Mouse (Mus musculus) stomach, embryonic 16.5 days (tissue): Measurements from ENCODE around the gene Tmem269. TPM values are rescaled to one million over a fixed set of nuclear protein-coding genes. Genes with fewer than 3 reads are reported as not detected.

Source experiments
- ATAC-seq: fragments of 200-750 bp; cut with Nextera tagmentation; 2 replicates; pipeline ENCODE4 v1.8.0; 2017; ENCODE audit warnings: moderate number of reproducible peaks, moderate TSS enrichment; ENCODE audit not compliant: insufficient read depth, low FRiP score
- H3K27ac ChIP-seq: fragments of 300-500 bp; sonication (generic); 2 replicates; pipeline ENCODE4 v1.5.1; 2014; ENCODE audit warnings: low read length
- H3K27me3 ChIP-seq: fragments of 300-500 bp; sonication (generic); 2 replicates; pipeline ENCODE4 v1.6.1; 2014; ENCODE audit warnings: low read length, control low read depth, mixed read lengths; ENCODE audit not compliant: control insufficient read depth, insufficient read depth
- H3K36me3 ChIP-seq: fragments of 300-500 bp; sonication (generic); 2 replicates; pipeline ENCODE4 v1.6.1; 2014; ENCODE audit warnings: low read length; ENCODE audit not compliant: control insufficient read depth, insufficient read depth
- H3K4me1 ChIP-seq: fragments of 300-500 bp; sonication (generic); 2 replicates; pipeline ENCODE4 v1.6.1; 2014; ENCODE audit warnings: low read length, control low read depth, mixed read lengths; ENCODE audit not compliant: control insufficient read depth, insufficient read depth
- H3K4me2 ChIP-seq: fragments of 300-500 bp; sonication (generic); 2 replicates; pipeline ENCODE4 v1.6.1; 2014; ENCODE audit warnings: low read depth, low read length, mixed read lengths
- H3K4me3 ChIP-seq: fragments of 300-500 bp; sonication (generic); replicated peaks from 2 replicates; pipeline ENCODE4 v1.5.1; 2014; ENCODE audit warnings: mild to moderate bottlenecking, low read length
- H3K9ac ChIP-seq: fragments of 300-500 bp; sonication (generic); 2 replicates; pipeline ENCODE4 v1.6.1; 2014; ENCODE audit warnings: low read length
- H3K9me3 ChIP-seq: fragments of 300-500 bp; sonication (generic); replicated peaks from 2 replicates; pipeline ENCODE4 v1.6.1; 2016; ENCODE audit warnings: low read length, control low read depth; ENCODE audit not compliant: control insufficient read depth
- WGBS: fragments of 180-500 bp; shearing (Covaris S2); extraction: QIAGEN DNeasy Blood & Tissue Kit; methylation state at CpG from one replicate; pipeline ENCODE4 v1.1.7; 2014; 5-methylcytosine and 5-hydroxymethylcytosine counted together
- polyA plus RNA-seq: library from polyadenylated mRNA; unstranded; fragments of >200 nt; fragmentation: Nextera tagmentation; extraction: Ambion mirVana; gene quantifications from 2 replicates; pipeline ENCODE4 v1.2.1, GENCODE M21; 2015

Gene Tmem269
- polyA plus RNA-seq, 1 experiment from 2014 or later = 0.10 TPM

GRCm38 (mm10) chr4:119242571-119242970 is 24.6 kb upstream of the Tmem269 start:
- no peak overlapping the region for H3K9ac ChIP-seq
- H3K27me3 ChIP-seq = no peaks in the 10 kb centered on the region
- no peak overlapping the region for H3K4me3 ChIP-seq
- H3K4me1 ChIP-seq = peaks cover 7% of the 10 kb centered on the region
- no peak overlapping the region for H3K4me2 ChIP-seq
- no peak overlapping the region for H3K27ac ChIP-seq
- no peaks in the 10 kb centered on the region for H3K9me3 ChIP-seq
- ATAC-seq = no peak
- no peaks in the 10 kb centered on the region for H3K36me3 ChIP-seq
- 89% methylated on average over 12 of the region's 12 CpGs for WGBS

- Histone ChIP-seq H3K4me2 (no peak overlapping the region), H3K36me3 (no peaks in the 10 kb centered on the region), H3K27me3 (no peaks in the 10 kb centered on the region), H3K9me3 (no peaks in the 10 kb centered on the region), H3K4me3 (no peak overlapping the region), H3K27ac (no peak overlapping the region), H3K4me1 (0 out of 2 replicates have a peak, but pooled peaks cover 5% of the 10 kb centered on the region), H3K9ac (no peak overlapping the region)
- no peak for ATAC-seq
- 84% methylated on average over 14 of the region's 14 CpGs for WGBS
Observed at GRCm38 (mm10) chr4:119241664-119242063, 23.6 kb upstream of the Tmem269 start.

DNA sequence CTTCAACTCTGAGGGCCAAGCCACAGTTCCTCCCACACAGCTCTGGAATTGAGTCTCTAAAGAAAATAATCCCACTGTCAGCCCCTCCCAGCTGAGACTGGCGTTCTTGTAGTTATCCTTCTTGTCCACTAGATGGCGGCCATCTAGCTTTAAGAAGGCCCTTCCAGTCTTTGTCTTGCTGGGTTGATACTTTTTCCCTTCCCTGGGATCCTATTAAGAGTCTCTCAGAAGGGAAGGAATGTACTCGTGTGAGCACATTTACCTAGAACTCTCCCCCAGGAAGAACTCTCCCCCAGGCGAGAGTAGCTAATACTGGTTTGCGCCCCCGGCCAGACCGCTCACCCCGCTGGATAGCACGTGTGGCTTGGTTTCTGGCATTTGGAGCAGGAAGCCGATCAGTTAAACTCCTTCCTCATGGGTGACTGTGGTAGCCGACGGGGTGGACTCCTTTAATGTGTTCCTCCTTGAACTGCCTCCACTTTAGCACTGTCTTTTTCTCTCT is 21.2 kb upstream of the Tmem269 start:
- Histone ChIP-seq H3K4me2 (peak overlapping the region; percentile 36; the same call in 1 of the 2 replicates), H3K36me3 (no peaks in the 10 kb centered on the region)
- WGBS = 32% methylated on average over 12 of the region's 12 CpGs

GRCm38 (mm10) chr4:119238661-119239060 is 20.6 kb upstream of the Tmem269 start:
- Histone ChIP-seq H3K4me1 (peaks cover 13% of the 10 kb centered on the region; the same call in 1 of the 2 replicates), H3K4me2 (no peak overlapping the region), H3K27ac (peak overlapping the region; percentile 49; the same call in 1 of the 2 replicates), H3K36me3 (no peaks in the 10 kb centered on the region), H3K9ac (no peak overlapping the region), H3K27me3 (no peaks in the 10 kb centered on the region), H3K9me3 (no peaks in the 10 kb centered on the region), H3K4me3 (no peak overlapping the region)
- ATAC-seq = no peak
- WGBS = 68% methylated on average over 3 of the region's 3 CpGs

More for the DNA sequence above, 21.2 kb upstream of the Tmem269 start:
- Histone ChIP-seq H3K4me3 (peak overlapping the region; percentile 11), H3K9ac (peak overlapping the region; percentile 67), H3K27me3 (no peaks in the 10 kb centered on the region), H3K27ac (peak overlapping the region; percentile 49), H3K9me3 (no peaks in the 10 kb centered on the region), H3K4me1 (peaks cover 13% of the 10 kb centered on the region; the same call in 1 of the 2 replicates)
- peak; percentile 67; the same call in 1 of the 2 replicates for ATAC-seq

DNA sequence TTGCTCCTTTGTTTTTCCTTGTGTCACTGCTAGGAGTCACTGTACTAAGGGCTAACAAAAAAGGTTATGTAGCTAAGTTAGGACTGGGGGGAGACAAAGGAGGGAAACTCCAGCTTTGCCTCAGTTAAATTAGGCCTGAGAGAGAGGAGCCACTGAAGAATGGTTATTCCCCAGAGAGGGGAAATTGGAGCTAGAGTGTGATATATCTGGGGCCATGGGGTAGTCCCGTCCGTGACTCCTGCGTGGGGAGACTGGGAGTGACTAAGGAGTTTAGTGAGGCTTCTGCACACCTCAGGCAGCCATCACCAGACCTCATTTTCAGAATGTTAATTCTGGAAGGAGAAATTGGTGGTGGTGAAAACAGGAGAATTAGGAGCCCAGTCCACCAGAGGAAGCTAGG is 16.3 kb upstream of the Tmem269 start:
- no peaks in the 10 kb centered on the region for H3K9me3 ChIP-seq
- peak overlapping the region; percentile 69 for H3K4me2 ChIP-seq
- peak overlapping the region; percentile 76; the same call in 1 of the 2 replicates for H3K27ac ChIP-seq
- H3K27me3 ChIP-seq = no peaks in the 10 kb centered on the region
- ATAC-seq = no peak
- 71% methylated on average over 3 of the region's 3 CpGs for whole genome bisulfite sequencing
- peaks cover 12% of the 10 kb centered on the region; the same call in 1 of the 2 replicates for H3K4me1 ChIP-seq
- H3K4me3 ChIP-seq = peak overlapping the region; percentile 87
- H3K9ac ChIP-seq = peak overlapping the region; percentile 80; the same call in 1 of the 2 replicates
- no peaks in the 10 kb centered on the region for H3K36me3 ChIP-seq

DNA sequence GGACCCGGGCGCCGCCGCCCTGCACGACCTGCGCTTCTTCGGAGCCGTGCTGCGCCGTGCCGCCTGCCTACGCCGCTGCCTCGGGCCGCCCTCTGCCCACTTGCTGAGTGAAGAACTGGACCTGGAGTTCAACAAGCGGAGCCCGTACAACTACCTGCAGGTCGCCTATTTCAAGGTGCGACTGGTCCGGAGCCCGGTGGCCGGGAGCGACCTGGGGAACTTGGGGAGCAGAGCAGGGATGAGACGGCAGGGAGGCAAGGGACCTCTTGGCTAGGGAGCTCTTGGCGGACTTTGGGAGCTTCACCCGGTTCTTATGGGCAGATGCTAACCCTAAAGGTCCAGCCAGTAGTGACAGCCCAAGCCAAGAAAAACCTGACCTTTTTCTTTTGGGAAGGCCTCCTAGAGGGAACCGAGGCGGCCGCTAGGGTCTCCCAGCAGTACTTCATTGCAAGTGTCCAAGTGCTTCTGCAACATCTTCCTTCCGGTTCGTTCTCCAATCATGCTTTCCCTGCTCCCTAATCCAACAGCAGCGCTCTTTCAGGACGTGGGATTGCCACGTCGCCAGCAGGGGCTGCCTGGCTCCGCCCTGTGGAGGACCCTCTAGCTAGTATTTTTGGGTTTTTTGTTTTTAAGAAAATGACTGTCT is 15.4 kb upstream of the Tmem269 start:
- under 1% methylated on average over 36 of the region's 36 CpGs for WGBS

DNA sequence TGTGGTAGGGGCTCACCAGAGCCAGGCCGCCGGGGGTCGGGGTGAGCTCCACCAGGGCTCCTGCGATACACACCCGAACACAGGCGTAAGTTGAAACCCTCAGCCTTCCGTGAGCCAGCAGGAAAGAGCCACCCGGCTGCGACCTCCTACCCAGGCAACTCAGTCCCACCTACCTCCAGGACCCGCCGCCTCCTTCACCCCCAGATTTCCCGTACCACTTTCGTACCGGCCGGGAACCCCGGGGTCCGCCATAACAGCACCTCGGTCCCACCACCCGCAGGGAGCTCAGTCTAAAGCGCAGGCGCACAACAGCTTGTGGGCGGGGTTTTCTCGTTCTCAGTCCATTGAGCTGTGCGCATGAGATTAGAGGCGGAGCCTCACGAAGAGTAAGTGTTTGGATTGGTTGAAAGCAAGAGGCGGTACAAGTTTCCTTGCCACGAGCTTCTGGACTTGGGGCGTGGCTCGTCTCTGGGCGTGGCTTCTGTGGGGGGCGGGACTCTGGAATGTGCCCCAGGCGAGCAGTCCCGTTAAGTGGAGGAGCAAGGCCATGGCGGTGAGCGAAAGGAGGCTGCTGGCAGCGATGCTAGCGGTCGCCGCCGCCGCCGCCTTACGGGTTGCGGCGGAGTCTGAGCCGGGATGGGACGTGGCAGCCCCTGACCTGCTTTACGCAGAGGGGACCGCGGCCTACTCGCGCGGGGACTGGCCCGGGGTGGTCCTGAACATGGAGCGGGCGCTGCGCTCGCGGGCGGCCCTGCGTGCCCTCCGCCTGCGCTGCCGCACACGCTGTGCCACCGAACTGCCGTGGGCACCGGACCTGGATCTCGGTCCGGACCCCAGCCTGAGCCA is 14.6 kb upstream of the Tmem269 start, which contains the start of the genes AU022252 and P3h1:
Gene AU022252 (minus strand): TSS at position 303 of the 846 bp plus-strand sequence.
Gene P3h1 (plus strand): TSS at position 506 of the 846 bp plus-strand sequence.
- ATAC-seq = peak; percentile 98
- H3K27ac ChIP-seq = peak within 1 kb of the TSS; percentile 76
- H3K9me3 ChIP-seq = no peaks in the 10 kb centered on the region
- H3K4me2 ChIP-seq = peak within 1 kb of the TSS; percentile 69
- H3K27me3 ChIP-seq = no peaks in the 10 kb centered on the region
- peak within 1 kb of the TSS; percentile 88 for H3K9ac ChIP-seq
- H3K4me1 ChIP-seq = peaks cover 11% of the 10 kb centered on the region; the same call in 1 of the 2 replicates
- peak within 1 kb of the TSS; percentile 87 for H3K4me3 ChIP-seq
- under 1% methylated on average over 71 of the region's 71 CpGs for WGBS
- no peaks in the 10 kb centered on the region for H3K36me3 ChIP-seq

More for the DNA sequence above, 15.4 kb upstream of the Tmem269 start:
- Histone ChIP-seq H3K4me3 (peak overlapping the region; percentile 87), H3K9me3 (no peaks in the 10 kb centered on the region), H3K9ac (peak overlapping the region; percentile 80), H3K4me2 (peak overlapping the region; percentile 69), H3K27me3 (no peaks in the 10 kb centered on the region), H3K36me3 (no peaks in the 10 kb centered on the region), H3K27ac (peak overlapping the region; percentile 76), H3K4me1 (peaks cover 11% of the 10 kb centered on the region; the same call in 1 of the 2 replicates)
- peak; percentile 39 for ATAC-seq

DNA sequence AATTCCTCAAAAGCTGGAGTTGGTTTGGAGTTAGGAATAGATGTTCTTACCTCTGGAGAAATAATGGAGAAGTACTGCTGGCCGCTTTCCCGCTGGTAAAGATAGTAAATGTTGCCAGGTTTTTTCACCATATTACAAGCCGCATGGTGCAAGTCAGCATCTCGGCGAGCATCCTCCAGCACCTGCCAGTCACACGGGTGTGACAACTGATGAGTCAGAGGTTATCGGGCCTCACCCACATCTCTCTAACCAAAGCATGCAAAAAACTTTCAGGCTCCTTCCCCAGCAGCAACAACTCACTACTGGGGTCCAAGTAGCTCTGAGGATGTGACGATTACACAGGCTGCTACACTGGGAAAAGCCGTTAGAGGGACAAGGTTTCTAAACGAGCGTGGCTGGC is 8.7 kb upstream of the Tmem269 start:
- no peak overlapping the region for H3K27ac ChIP-seq
- WGBS = 93% methylated on average over 11 of the region's 11 CpGs
- peaks cover 2% of the 10 kb centered on the region; the same call in 1 of the 2 replicates for H3K4me1 ChIP-seq
- no peak overlapping the region for H3K4me2 ChIP-seq
- H3K9me3 ChIP-seq = no peaks in the 10 kb centered on the region
- H3K4me3 ChIP-seq = no peak overlapping the region
- no peaks in the 10 kb centered on the region for H3K27me3 ChIP-seq
- peaks cover 12% of the 10 kb centered on the region; the same call in 1 of the 2 replicates for H3K36me3 ChIP-seq
- ATAC-seq = no peak
- no peak overlapping the region for H3K9ac ChIP-seq
